Mouse (Mus musculus): Measurements from ENCODE around the gene Aimp2.

Aimp2 gene

DNA sequence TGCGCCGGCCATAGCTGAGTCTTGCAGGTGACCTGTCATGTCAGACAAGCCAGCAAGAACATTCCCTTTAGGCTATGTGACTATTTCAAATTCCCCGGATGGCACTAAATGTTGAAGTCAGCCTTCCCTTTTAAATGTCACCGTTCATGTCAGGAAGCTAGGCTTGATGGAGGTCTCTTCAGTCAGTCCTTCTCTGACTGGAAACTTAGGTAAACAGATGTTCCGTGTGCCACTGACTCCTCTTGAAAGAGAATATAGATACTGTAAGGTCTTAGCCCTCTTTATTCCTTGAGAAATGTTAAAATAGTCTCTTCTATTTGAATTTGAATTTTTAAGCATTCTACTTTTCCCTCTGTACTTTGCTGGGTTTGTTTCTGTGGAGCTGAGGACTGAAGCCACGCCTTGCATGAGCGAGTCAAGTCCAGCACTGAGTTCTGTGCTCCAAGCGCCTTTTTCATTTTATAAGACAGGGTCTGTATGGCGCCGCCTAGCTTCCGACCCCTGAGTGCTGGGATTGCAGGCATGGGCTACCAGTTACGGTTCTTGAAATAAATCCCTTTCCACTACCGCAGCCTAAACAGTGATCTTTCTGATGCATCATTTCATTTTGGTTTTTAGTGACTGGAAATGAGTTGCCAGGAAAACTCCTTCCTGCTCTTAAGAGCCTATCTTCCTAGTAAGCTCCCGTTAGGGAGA, 11.9 kb downstream of the Aimp2 start, which contains the start of gene Ankrd61:
Ankrd61 (minus strand) TSS at position 51 of the 696 bp plus-strand sequence.
- DNase-seq: no peak

DNA sequence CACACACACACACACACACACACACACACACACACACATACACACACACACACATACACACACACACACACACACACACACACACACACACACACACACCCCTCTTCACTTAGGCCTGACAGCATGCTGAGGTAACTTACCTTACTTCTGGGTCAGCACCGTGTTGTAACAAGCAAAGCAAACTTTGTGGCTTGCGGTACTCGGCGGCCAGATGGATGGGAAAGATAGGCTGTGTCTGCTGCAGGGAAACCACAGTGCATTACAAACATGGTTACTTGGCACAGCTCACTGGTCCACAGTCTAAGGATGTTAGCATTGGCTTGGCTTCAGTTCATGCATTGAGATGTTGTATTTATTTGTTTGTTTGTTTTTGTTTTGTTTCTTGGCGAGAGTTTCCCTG, 16.3 kb downstream of the Aimp2 start:
- no peak for DNase-seq

DNA sequence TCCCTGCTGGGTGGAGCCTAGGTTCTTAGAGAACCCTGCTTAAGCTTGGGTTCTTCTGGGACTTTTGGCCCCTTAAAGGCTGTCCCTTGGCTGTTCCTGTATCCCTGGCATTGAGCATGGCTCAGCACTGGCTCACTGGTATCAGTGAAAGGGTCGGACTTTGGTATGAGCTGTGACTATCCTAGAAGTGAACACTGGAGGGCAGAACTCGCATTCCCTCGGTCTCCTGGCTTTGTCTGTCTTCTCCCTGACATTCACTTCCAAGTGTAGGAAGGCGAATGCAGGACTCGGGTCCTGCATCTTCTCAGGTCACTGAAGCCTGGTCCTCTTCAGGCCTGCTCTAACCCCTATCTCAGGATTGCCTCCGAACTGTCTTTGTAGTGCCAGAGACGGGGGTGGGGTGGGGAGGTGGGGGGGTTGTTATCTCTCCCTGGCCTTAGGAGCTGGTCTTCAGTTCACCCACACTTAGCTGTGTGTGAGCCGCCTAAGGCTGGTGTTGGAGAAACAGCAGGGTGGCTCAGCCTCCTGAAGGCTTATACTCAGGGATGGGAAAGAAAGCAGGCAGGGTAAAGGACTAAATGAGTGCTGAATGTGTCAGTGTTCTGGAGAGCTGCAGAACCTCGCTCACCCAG, 17.3 kb downstream of the Aimp2 start:
- DNase-seq: no peak

GRCm38 (mm10) chr5:143890741-143891140, 18.9 kb downstream of the Aimp2 start:
- DNase-seq: no peak

DNA sequence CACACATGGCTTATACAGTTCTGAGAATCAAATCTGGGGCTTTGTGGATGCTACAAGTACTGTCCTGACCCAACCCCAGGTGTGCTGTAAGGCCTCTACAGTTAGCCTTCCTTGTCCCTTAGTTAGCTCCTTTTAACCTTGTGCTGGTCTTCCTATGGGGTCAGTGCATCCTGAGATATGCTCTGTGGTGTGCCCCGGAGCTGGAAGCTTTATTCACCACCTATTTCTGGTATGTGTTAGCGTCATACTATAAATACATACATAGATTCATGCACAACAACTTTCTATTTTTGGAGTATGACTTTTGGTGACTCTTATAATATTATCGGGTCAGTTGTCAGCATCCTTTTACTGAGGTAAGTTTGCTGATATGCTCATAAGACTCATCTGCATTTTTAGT, 24.4 kb downstream of the Aimp2 start:
- no peak for DNase-seq

- no peak for DNase-seq
These were observed 35.1 kb downstream of the Aimp2 start for GRCm38 (mm10) chr5:143874571-143874970.

DNA sequence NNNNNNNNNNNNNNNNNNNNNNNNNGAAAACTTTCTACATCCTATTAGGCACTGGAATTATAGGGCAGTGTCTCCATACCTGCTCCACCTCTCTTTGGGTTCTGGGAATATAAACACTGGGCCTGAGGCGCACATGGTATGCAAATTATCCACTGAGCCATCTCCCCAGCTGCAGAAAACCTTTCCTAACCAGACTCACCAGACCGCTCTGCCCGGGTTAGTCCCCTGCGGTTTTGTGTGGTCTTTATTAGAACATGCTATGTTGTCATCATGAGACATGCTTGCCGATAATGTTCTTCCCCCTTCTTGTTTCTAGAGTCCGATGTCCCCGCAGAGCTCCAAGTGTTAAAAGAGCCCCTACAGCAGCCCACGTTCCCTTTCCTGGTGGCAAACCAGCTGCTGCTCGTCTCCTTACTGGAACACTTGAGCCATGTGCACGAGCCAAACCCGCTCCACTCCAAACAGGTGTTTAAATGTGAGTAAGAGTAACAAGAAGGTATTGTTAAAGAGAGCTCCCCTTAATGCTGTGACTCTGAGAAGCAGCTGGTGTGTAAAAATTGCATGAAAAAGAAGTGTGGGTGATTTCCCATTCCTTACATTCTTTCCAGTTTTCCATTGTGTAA, 38.0 kb downstream of the Aimp2 start:
- no peak for DNase-seq
